In the genomic region with DNA sequence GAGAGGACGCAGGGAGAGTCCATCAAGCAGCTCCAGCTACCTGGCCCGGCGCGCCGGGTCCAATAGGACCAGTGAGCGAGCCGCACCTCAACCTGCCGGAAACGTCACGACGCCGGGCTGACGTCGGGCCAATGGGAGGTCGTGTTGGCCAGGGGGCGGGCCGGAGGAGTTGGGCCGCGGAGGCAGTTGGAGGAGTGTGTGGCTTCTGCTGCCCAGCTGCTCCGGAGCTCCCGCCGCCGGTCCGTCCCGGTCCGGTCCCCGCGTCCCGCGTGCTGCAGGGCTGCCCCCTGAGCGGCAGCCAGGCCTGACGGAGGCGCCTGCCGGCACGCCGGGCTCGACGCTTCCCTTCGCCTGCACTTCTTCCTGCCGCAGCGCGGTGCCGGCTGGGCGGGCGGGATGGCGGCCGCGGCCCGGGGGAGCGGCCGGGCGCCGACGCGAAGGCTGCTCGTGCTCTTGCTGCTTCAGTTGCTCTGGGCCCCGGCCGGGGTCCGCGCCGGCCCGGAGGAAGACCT, we compare ENCODE assay signal across 8 mouse cellular contexts. TPM values are rescaled to one million over a fixed set of nuclear protein-coding genes. Genes with fewer than 3 reads are reported as not detected.
DNase-seq lines count a peak whose midpoint lies in the region; ATAC-seq lines count a peak whose summit lies in the region.

A gene (plus strand): TSS at position 131 of the 512 bp plus-strand sequence.

- peaks cover 53% of the 10 kb centered on the region for H3K4me1 ChIP-seq in heart, embryonic 13.5 days
- peaks cover 39% of the 10 kb centered on the region for H3K4me1 ChIP-seq in liver, embryonic 12.5 days
- H3K4me1 ChIP-seq in stomach, embryonic 15.5 days = peaks cover 12% of the 10 kb centered on the region

- H3K36me3 ChIP-seq in heart, embryonic 13.5 days = peaks cover 13% of the 10 kb centered on the region
- H3K36me3 ChIP-seq in liver, embryonic 12.5 days = peaks cover 10% of the 10 kb centered on the region
- no peaks in the 10 kb centered on the region for H3K36me3 ChIP-seq in stomach, embryonic 15.5 days

- H3K9ac ChIP-seq in heart, embryonic 13.5 days = peak within 1 kb of the TSS; percentile 98
- H3K9ac ChIP-seq in liver, embryonic 12.5 days = peak within 1 kb of the TSS; percentile 89
- H3K9ac ChIP-seq in stomach, embryonic 15.5 days = peak within 1 kb of the TSS; percentile 89

- WGBS in heart, embryonic 13.5 days = under 1% methylated on average over 57 of the region's 62 CpGs
- 0% methylated on average over 40 of the region's 62 CpGs for WGBS in liver, embryonic 12.5 days (ENCODE audit: insufficient replicate concordance)
- 0% methylated on average over 48 of the region's 62 CpGs for WGBS in stomach, embryonic 15.5 days

- peak within 1 kb of the TSS; percentile 98 for H3K27ac ChIP-seq in heart, embryonic 13.5 days (replicated peaks)
- peak within 1 kb of the TSS; percentile 89 for H3K27ac ChIP-seq in liver, embryonic 12.5 days
- peak within 1 kb of the TSS; percentile 97 for H3K27ac ChIP-seq in stomach, embryonic 15.5 days

- peak within 1 kb of the TSS; percentile 97 for H3K4me3 ChIP-seq in heart, embryonic 13.5 days
- H3K4me3 ChIP-seq in liver, embryonic 12.5 days = peak within 1 kb of the TSS; percentile 91
- peak within 1 kb of the TSS; percentile 96 for H3K4me3 ChIP-seq in stomach, embryonic 15.5 days (replicated peaks)

- peak; percentile 93 for DNase-seq in CD4-positive helper T cell, adult 2 months (ENCODE audit: low read depth, low spot score)
- peak; percentile 84 for DNase-seq in brain, embryonic 18.5 days (ENCODE audit: low read depth, low spot score)
- DNase-seq in kidney, postnatal 10 days = peak; percentile 97
- peak; percentile 83 to 87 for DNase-seq in natural killer cell, adult 2 months (ENCODE audit: low spot score in 2 of 2)

- no peaks in the 10 kb centered on the region for H3K27me3 ChIP-seq in heart, embryonic 13.5 days (replicated peaks)
- H3K27me3 ChIP-seq in liver, embryonic 12.5 days (replicated peaks) = no peaks in the 10 kb centered on the region
- no peaks in the 10 kb centered on the region for H3K27me3 ChIP-seq in stomach, embryonic 15.5 days (replicated peaks)

- peak within 1 kb of the TSS; percentile 72 for H3K4me2 ChIP-seq in heart, embryonic 13.5 days
- H3K4me2 ChIP-seq in liver, embryonic 12.5 days = peak within 1 kb of the TSS; percentile 82
- peak within 1 kb of the TSS; percentile 83 for H3K4me2 ChIP-seq in stomach, embryonic 15.5 days

- no peaks in the 10 kb centered on the region for H3K9me3 ChIP-seq in heart, embryonic 13.5 days
- no peaks in the 10 kb centered on the region for H3K9me3 ChIP-seq in liver, embryonic 12.5 days (replicated peaks)
- no peaks in the 10 kb centered on the region for H3K9me3 ChIP-seq in stomach, embryonic 15.5 days

- ATAC-seq in erythroid progenitor cell, adult 5-6 weeks (replicated peaks; ENCODE audit: low FRiP score, poor library complexity, severe bottlenecking) = peak; percentile 99
- peak; percentile 95 for ATAC-seq in heart, embryonic 13.5 days (ENCODE audit: extremely low read depth, insufficient number of reproducible peaks, low FRiP score, low TSS enrichment)
- peak; percentile 96 for ATAC-seq in liver, embryonic 12.5 days
- peak; percentile 96 for ATAC-seq in stomach, embryonic 15.5 days (ENCODE audit: insufficient read depth, low FRiP score, low read depth)

RNA-seq across cellular contexts. Expression of the gene that starts here (rescaled TPM):
- 22.7 and 34.0 TPM in 2 replicates for total RNA-seq in erythroid progenitor cell, adult 5-6 weeks (2015; ENCODE audit: low replicate concordance)
- 24.0 and 31.4 TPM in 2 replicates for total RNA-seq in erythroid progenitor cell, adult 5-6 weeks (2017; ENCODE audit: low replicate concordance)
- polyA plus RNA-seq in heart, embryonic 13.5 days (2015; fragmentation: Nextera tagmentation; extraction: Ambion mirVana) = 68.8 and 72.7 TPM in 2 replicates
- polyA plus RNA-seq in liver, embryonic 12.5 days (2016; fragmentation: Nextera tagmentation; extraction: Ambion mirVana) = 57.4 and 59.9 TPM in 2 replicates
- 98.1 and 99.0 TPM in 2 replicates for polyA plus RNA-seq in stomach, embryonic 15.5 days (2015; fragmentation: Nextera tagmentation; extraction: Ambion mirVana)

Comparison
In these comparisons a context has a peak if more than half of its experiments do, and no peak if none do; other contexts are left out.
1. Peak in every context shown above with its lines: DNase-seq, ATAC-seq, H3K4me3 ChIP-seq and H3K27ac ChIP-seq.